Mouse (Mus musculus) cerebellum, adult 2 months (tissue): ENCODE results near the gene Rprd2. TPM values are rescaled to one million over a fixed set of nuclear protein-coding genes. Genes with fewer than 3 reads are reported as not detected.

Experiments used
- DNase-seq, 2 experiments: peaks; one replicate each; pipeline ENCODE4 v3.0.0; 2021
- H3K27ac ChIP-seq: fragments of 200-500 bp; 2 replicates; pipeline ENCODE4 v1.5.1; 2012; ENCODE audit warnings: low read length, control low read depth, inconsistent platforms; ENCODE audit not compliant: insufficient read depth
- H3K27me3 ChIP-seq: fragments of 200-500 bp; 2 replicates; pipeline ENCODE4 v1.6.1; 2012; ENCODE audit warnings: inconsistent platforms, mild to moderate bottlenecking, low read length, moderate library complexity; ENCODE audit not compliant: control insufficient read depth, insufficient read depth
- H3K4me1 ChIP-seq: fragments of 200-500 bp; 2 replicates; pipeline ENCODE4 v1.6.1; 2011; ENCODE audit warnings: low read length; ENCODE audit not compliant: control insufficient read depth, insufficient read depth
- H3K4me3 ChIP-seq: fragments of 200-500 bp; replicated peaks from 2 replicates; pipeline ENCODE3; 2011; ENCODE audit warnings: mild to moderate bottlenecking, low read depth, low read length, control low read depth; ENCODE audit not compliant: insufficient read depth
- CTCF ChIP-seq: fragments of 200-500 bp; IDR thresholded peaks from 2 replicates; pipeline ENCODE4 v1.5.1; 2011; ENCODE audit warnings: low read depth, mild to moderate bottlenecking, control low read depth, low read length, moderate library complexity, borderline replicate concordance; ENCODE audit not compliant: insufficient read depth
- POLR2A ChIP-seq: fragments of 200-500 bp; IDR thresholded peaks from 2 replicates; pipeline ENCODE4 v1.6.1; 2011; ENCODE audit warnings: low read length, control low read depth, borderline replicate concordance; ENCODE audit not compliant: insufficient read depth
- WGBS: fragments of 180-500 bp; shearing (Covaris S2); methylation state at CpG from one replicate; pipeline ENCODE4 v1.1.7; 2018; 5-methylcytosine and 5-hydroxymethylcytosine counted together
- polyA plus RNA-seq: library from polyadenylated mRNA; depleted of rRNA; stranded (reverse); fragments of >200 nt; gene quantifications from 2 replicates; pipeline ENCODE4 v1.2.3, GENCODE M21; 2012; rRNA removed

Gene Rprd2
- polyA plus RNA-seq, 1 experiment, result 27.4 TPM

DNA sequence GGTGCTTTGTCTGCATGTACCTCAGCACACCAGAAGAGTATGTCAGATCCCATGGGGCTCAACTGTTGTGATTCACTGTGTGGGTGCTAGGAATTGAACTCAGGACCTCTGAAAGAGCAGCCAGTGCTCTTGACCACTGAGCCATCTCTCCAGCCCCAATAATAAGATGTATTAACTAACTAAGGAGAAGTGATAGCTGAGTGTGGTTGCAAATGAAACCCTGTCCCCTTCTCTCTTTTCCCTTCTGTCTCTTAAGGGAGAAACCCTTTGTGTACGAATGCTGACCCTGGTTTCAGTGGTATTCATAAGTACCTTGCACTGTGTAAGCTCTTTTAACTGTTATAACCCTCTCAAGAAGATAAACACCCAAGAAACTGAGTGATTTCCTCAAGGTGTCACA is 102.6 kb downstream of the Rprd2 start:
- no peaks in the 10 kb centered on the region for H3K27me3 ChIP-seq
- WGBS, result 86% methylated on average over 1 of the region's 1 CpGs

More for the DNA sequence above, 102.6 kb downstream of the Rprd2 start:
- H3K4me3 ChIP-seq, result no peak overlapping the region
- no peak for DNase-seq
- TF ChIP-seq CTCF, result no peak
- TF ChIP-seq POLR2A, result no peak
- H3K4me1 ChIP-seq, result no peaks in the 10 kb centered on the region
- H3K27ac ChIP-seq, result no peak overlapping the region

Other genes starting within 250 kb of the Rprd2 start
- gene Golph3l, start 229.9 kb downstream of the Rprd2 start, polyA plus RNA-seq, result 22.7 and 24.1 TPM in 2 replicates
- gene Ensa, start 193.9 kb downstream of the Rprd2 start, polyA plus RNA-seq, result 84.5 and 88.8 TPM in 2 replicates
- gene Mcl1, start 160.1 kb downstream of the Rprd2 start, polyA plus RNA-seq, result 43.6 and 45.4 TPM in 2 replicates
- gene Adamtsl4, start 130.9 kb downstream of the Rprd2 start, polyA plus RNA-seq, result 13.5 and 15.9 TPM in 2 replicates
- gene Ecm1, start 79.3 kb downstream of the Rprd2 start, polyA plus RNA-seq, result 14.3 and 14.7 TPM in 2 replicates
- 41.3 and 43.3 TPM in 2 replicates for gene Tars2, start 58.7 kb downstream of the Rprd2 start, polyA plus RNA-seq
- 39.6 and 41.6 TPM in 2 replicates for gene Prpf3, start 37.0 kb upstream of the Rprd2 start, polyA plus RNA-seq
- gene Mrps21, start 52.7 kb upstream of the Rprd2 start, polyA plus RNA-seq, result 265 and 281 TPM in 2 replicates
- gene Ciart, start 63.4 kb upstream of the Rprd2 start, polyA plus RNA-seq, result 48.4 and 48.7 TPM in 2 replicates
- 9.0 and 9.3 TPM in 2 replicates for gene BC028528, start 73.1 kb upstream of the Rprd2 start, polyA plus RNA-seq
- gene Aph1a, start 75.1 kb upstream of the Rprd2 start, polyA plus RNA-seq, result 78.1 and 80.3 TPM in 2 replicates
- 49.8 and 63.2 TPM in 2 replicates for gene Car14, start 85.8 kb upstream of the Rprd2 start, polyA plus RNA-seq
- 65.1 and 70.4 TPM in 2 replicates for gene Anp32e, start 110.4 kb upstream of the Rprd2 start, polyA plus RNA-seq
- gene Plekho1, start 177.1 kb upstream of the Rprd2 start, polyA plus RNA-seq, result 155 and 160 TPM in 2 replicates
- 33.3 and 33.6 TPM in 2 replicates for gene Vps45, start 239.6 kb upstream of the Rprd2 start, polyA plus RNA-seq